Mouse (Mus musculus) forebrain, postnatal 0 days (tissue): ENCODE data around the gene Arid3a. TPM values are rescaled to one million over a fixed set of nuclear protein-coding genes. Genes with fewer than 3 reads are reported as not detected.

Experiments
- ATAC-seq: fragments of 200-750 bp; cut with Nextera tagmentation; 2 replicates; pipeline ENCODE4 v1.8.0; 2017; ENCODE audit warnings: mild to moderate bottlenecking, moderate library complexity
- DNase-seq: peaks from one replicate; pipeline ENCODE4 v3.0.0-alpha.2; 2015
- H3K27ac ChIP-seq: fragments of 300-500 bp; sonication (generic); 2 replicates; pipeline ENCODE4 v1.5.1; 2014; ENCODE audit warnings: low read depth, mild to moderate bottlenecking, antibody characterized with exemption, low read length, moderate library complexity, mixed read lengths
- H3K27me3 ChIP-seq: fragments of 300-500 bp; sonication (generic); 2 replicates; pipeline ENCODE4 v1.6.1; 2014; ENCODE audit warnings: mild to moderate bottlenecking, low read length, mixed read lengths; ENCODE audit not compliant: insufficient read depth
- H3K36me3 ChIP-seq: fragments of 300-500 bp; sonication (generic); 2 replicates; pipeline ENCODE4 v1.6.1; 2014; ENCODE audit warnings: mild to moderate bottlenecking, moderate library complexity; ENCODE audit not compliant: insufficient read depth
- H3K4me1 ChIP-seq: fragments of 300-500 bp; sonication (generic); 2 replicates; pipeline ENCODE4 v1.6.1; 2014; ENCODE audit warnings: antibody characterized with exemption; ENCODE audit not compliant: insufficient read depth
- H3K4me2 ChIP-seq: fragments of 300-500 bp; sonication (generic); 2 replicates; pipeline ENCODE4 v1.6.1; 2014; ENCODE audit warnings: low read depth, mild to moderate bottlenecking, moderate library complexity
- H3K4me3 ChIP-seq: fragments of 300-500 bp; sonication (generic); 2 replicates; pipeline ENCODE4 v1.5.1; 2014; ENCODE audit warnings: low read depth, low read length, mixed read lengths
- H3K9ac ChIP-seq: fragments of 300-500 bp; sonication (generic); 2 replicates; pipeline ENCODE4 v1.6.1; 2014; ENCODE audit warnings: mild to moderate bottlenecking
- H3K9me3 ChIP-seq: fragments of 300-500 bp; sonication (generic); 2 replicates; pipeline ENCODE4 v1.6.1; 2016; ENCODE audit warnings: low read length
- CTCF ChIP-seq: sonication (generic); IDR thresholded peaks from 2 replicates; pipeline ENCODE4 v1.5.1; 2016; ENCODE audit warnings: antibody characterized with exemption, control low read depth, low read depth
- WGBS: fragments of 180-500 bp; shearing (Covaris S2); extraction: QIAGEN DNeasy Blood & Tissue Kit; methylation state at CpG from one replicate; pipeline ENCODE4 v1.1.7; 2014; 5-methylcytosine and 5-hydroxymethylcytosine counted together
- polyA plus RNA-seq: library from polyadenylated mRNA; unstranded; fragments of >200 nt; fragmentation: Nextera tagmentation; extraction: Ambion mirVana; gene quantifications from 2 replicates; pipeline ENCODE4 v1.2.1, GENCODE M21; 2015
- total RNA-seq: library from RNA; depleted of rRNA; stranded (reverse); fragments of >200 nt; gene quantifications from 2 replicates; pipeline ENCODE4 v1.2.3, GENCODE M21; 2014

Arid3a gene
- total and polyA plus RNA-seq, 2 experiments from 2014 or later = 2.1 to 7.9 TPM

- ATAC-seq (peak; percentile 94), DNase-seq (peak; percentile 95)
- Histone ChIP-seq H3K27ac (peak within 1 kb of the TSS; percentile 97), H3K9ac (peak within 1 kb of the TSS; percentile 94), H3K4me1 (peaks cover 3% of the 10 kb centered on the region; the same call in 1 of the 2 replicates), H3K4me3 (peak within 1 kb of the TSS; percentile 69), H3K4me2 (peak within 1 kb of the TSS; percentile 45), H3K9me3 (no peaks in the 10 kb centered on the region), H3K27me3 (no peaks in the 10 kb centered on the region), H3K36me3 (peaks cover 41% of the 10 kb centered on the region)
- WGBS = under 1% methylated on average over 52 of the region's 52 CpGs
- TF ChIP-seq CTCF = no peak
Observed at GRCm38 (mm10) chr10:79908167-79909091, 18.4 kb upstream of the Arid3a start, which contains the start of gene Med16. Gene Med16, minus strand, starts transcription at chr10:79908923.

GRCm38 (mm10) chr10:79909092-79909922 lies 17.5 kb upstream of the Arid3a start:
- H3K27ac ChIP-seq = peak overlapping the region; percentile 97
- peak; percentile 71 for ATAC-seq
- peak; percentile 83 for DNase-seq
- H3K36me3 ChIP-seq = peaks cover 38% of the 10 kb centered on the region
- H3K4me3 ChIP-seq = peak overlapping the region; percentile 69
- no peaks in the 10 kb centered on the region for H3K27me3 ChIP-seq
- H3K4me1 ChIP-seq = peaks cover 3% of the 10 kb centered on the region; the same call in 1 of the 2 replicates
- H3K9me3 ChIP-seq = no peaks in the 10 kb centered on the region
- H3K9ac ChIP-seq = peak overlapping the region; percentile 94
- peak overlapping the region; percentile 45 for H3K4me2 ChIP-seq
- 17% methylated on average over 14 of the region's 14 CpGs for WGBS
- no peak for TF ChIP-seq CTCF

GRCm38 (mm10) chr10:79910556-79910955 lies 16.3 kb upstream of the Arid3a start, which contains the start of gene Gm26602:
Gene Gm26602, plus strand, starts transcription at chr10:79910856.
- Histone ChIP-seq H3K4me2 (peak within 1 kb of the TSS; percentile 45), H3K9me3 (no peaks in the 10 kb centered on the region), H3K27me3 (no peaks in the 10 kb centered on the region), H3K4me1 (peaks cover 6% of the 10 kb centered on the region), H3K36me3 (peaks cover 29% of the 10 kb centered on the region; the same call in 1 of the 2 replicates), H3K27ac (peak within 1 kb of the TSS; percentile 97), H3K9ac (peak within 1 kb of the TSS; percentile 94; the same call in 1 of the 2 replicates), H3K4me3 (no peak within 1 kb of the TSS)
- DNase-seq (no peak), ATAC-seq (no peak)
- TF ChIP-seq CTCF = no peak
- 95% methylated on average over 4 of the region's 4 CpGs for WGBS

- Histone ChIP-seq H3K9me3 (no peaks in the 10 kb centered on the region), H3K9ac (no peak overlapping the region), H3K27me3 (no peaks in the 10 kb centered on the region), H3K4me1 (peaks cover 16% of the 10 kb centered on the region), H3K4me2 (no peak overlapping the region), H3K4me3 (no peak overlapping the region), H3K36me3 (peaks cover 17% of the 10 kb centered on the region; the same call in 1 of the 2 replicates), H3K27ac (no peak overlapping the region)
- DNase-seq (no peak), ATAC-seq (no peak)
- TF ChIP-seq CTCF = no peak
- WGBS = 74% methylated on average over 20 of the region's 20 CpGs
Observed at GRCm38 (mm10) chr10:79912412-79912811, 14.4 kb upstream of the Arid3a start.

- Histone ChIP-seq H3K4me3 (no peak overlapping the region), H3K36me3 (peaks cover 17% of the 10 kb centered on the region; the same call in 1 of the 2 replicates), H3K27me3 (peaks cover 17% of the 10 kb centered on the region), H3K4me1 (peaks cover 16% of the 10 kb centered on the region), H3K27ac (no peak overlapping the region), H3K9ac (no peak overlapping the region), H3K9me3 (no peaks in the 10 kb centered on the region), H3K4me2 (no peak overlapping the region)
- no peak for DNase-seq
- WGBS = 66% methylated on average over 11 of the region's 11 CpGs
- TF ChIP-seq CTCF = no peak
- no peak for ATAC-seq
Observed at GRCm38 (mm10) chr10:79914131-79914947, 12.5 kb upstream of the Arid3a start.
